Mouse (Mus musculus): ENCODE measurements around the gene Cep152.

The Cep152 gene

GRCm38 (mm10) chr2:125548806-125549578 is 75.9 kb downstream of the Cep152 start:
- no peak for DNase-seq

- no peak for DNase-seq
These were observed 79.9 kb downstream of the Cep152 start for GRCm38 (mm10) chr2:125544986-125545385.

- DNase-seq, result no peak
These were observed 81.3 kb downstream of the Cep152 start for GRCm38 (mm10) chr2:125543646-125544045.

DNA sequence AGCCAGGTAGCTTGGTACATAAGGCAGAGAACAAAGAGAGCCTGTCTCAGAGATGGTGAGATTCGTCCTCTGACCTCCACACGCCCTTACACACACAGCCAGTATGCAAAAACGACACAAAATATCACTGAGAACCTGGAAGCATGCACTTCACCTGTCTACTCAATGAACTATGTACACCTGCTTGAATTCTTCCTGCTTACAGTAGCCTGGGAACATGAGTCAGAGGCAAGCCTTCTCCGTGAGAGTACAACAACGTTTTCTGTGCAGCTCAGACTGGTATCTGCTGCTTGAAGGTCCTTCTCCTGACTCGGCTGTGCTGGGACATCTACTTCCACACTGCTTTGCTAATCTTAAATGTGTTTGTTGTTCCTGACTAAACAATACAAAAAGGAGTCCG is 83.5 kb downstream of the Cep152 start:
- DNase-seq, result no peak

DNA sequence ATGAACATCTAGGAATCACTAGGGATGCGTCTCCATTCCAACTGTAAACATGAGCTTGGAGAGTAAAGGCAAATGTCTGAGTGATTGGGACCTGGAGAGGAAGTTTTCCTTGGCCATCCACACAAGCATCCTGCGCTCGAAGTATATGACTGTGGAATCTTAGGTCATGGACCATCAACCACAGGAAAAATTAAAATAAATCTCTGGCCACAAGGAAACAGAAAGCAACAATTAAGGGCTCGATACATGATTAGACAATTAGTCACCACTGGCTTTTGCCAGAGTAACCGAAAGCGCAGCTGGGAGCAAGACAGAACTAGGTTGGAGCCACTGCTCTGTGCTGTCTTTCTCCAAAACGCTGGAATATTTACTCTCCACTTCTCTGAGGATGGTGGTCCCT is 84.3 kb downstream of the Cep152 start:
- no peak for DNase-seq

DNA sequence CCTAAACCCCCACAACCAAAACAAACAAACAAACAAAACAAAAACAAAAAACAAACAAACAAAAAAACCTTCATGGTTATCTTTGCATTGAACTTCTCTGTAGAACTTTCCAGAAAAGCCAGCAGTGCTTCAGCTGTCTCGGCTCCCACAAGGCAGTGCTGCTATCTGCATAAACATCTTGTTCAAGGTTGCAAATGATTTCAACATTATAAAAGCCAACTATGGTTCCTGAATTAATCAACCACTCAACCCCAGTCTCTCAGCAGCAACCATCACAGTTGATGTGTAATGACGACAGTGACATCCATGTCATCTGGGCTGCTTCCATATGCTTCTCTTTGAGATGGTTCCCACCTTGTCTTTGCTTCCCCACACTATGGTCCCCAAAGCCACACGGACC is 85.3 kb downstream of the Cep152 start:
- no peak for DNase-seq

- DNase-seq, result no peak
These were observed 94.2 kb downstream of the Cep152 start for GRCm38 (mm10) chr2:125530665-125531064.

GRCm38 (mm10) chr2:125526566-125526965 is 98.3 kb downstream of the Cep152 start:
- no peak for DNase-seq

GRCm38 (mm10) chr2:125525484-125525883 is 99.4 kb downstream of the Cep152 start:
- DNase-seq, result no peak

- DNase-seq, result no peak
These were observed 108.3 kb downstream of the Cep152 start for GRCm38 (mm10) chr2:125516594-125516993.

GRCm38 (mm10) chr2:125515291-125516057 is 109.4 kb downstream of the Cep152 start:
- DNase-seq, result no peak

GRCm38 (mm10) chr2:125514391-125514790 is 110.5 kb downstream of the Cep152 start:
- no peak for DNase-seq
